Mouse (Mus musculus) G1E (cell line): ENCODE results near the gene Dnajc28. TPM values are rescaled to one million over a fixed set of nuclear protein-coding genes. Genes with fewer than 3 reads are reported as not detected.

ENCODE experiments used
- ATAC-seq: 2 replicates; pipeline ENCODE4 v1.8.0; 2016; ENCODE audit warnings: mild to moderate bottlenecking; ENCODE audit not compliant: insufficient number of reproducible peaks, poor library complexity, low FRiP score, severe bottlenecking; ENCODE audit errors: extremely low read depth
- DNase-seq: peaks from one replicate; pipeline ENCODE4 v3.0.0; 2012; ENCODE audit warnings: low spot score
- H3K27me3 ChIP-seq: 2 replicates; pipeline ENCODE4 v1.6.1; 2012; ENCODE audit warnings: mild to moderate bottlenecking, low read length, inconsistent platforms; ENCODE audit not compliant: insufficient read depth
- H3K36me3 ChIP-seq: replicated peaks from 2 replicates; pipeline ENCODE3; 2012; ENCODE audit warnings: mild to moderate bottlenecking, inconsistent platforms
- H3K4me1 ChIP-seq: 2 replicates; pipeline ENCODE4 v1.6.1; 2012; ENCODE audit warnings: low read depth, low read length, inconsistent platforms, mixed read lengths; ENCODE audit not compliant: insufficient read depth
- H3K4me3 ChIP-seq: 2 replicates; pipeline ENCODE4 v1.5.1; 2012; ENCODE audit warnings: low read depth, mild to moderate bottlenecking, inconsistent platforms, low read length, moderate library complexity, mixed read lengths
- H3K9me3 ChIP-seq: replicated peaks from 2 replicates; pipeline ENCODE4 v1.6.1; 2012; ENCODE audit warnings: inconsistent platforms
- CTCF ChIP-seq: IDR thresholded peaks from 2 replicates; pipeline ENCODE4 v1.5.1; 2012; ENCODE audit warnings: low read depth, low read length, inconsistent platforms, mixed read lengths
- GATA1 ChIP-seq: IDR thresholded peaks from 2 replicates; pipeline ENCODE4 v1.6.1; 2012; ENCODE audit warnings: borderline replicate concordance, low read length, inconsistent platforms, mixed read lengths
- GATA2 ChIP-seq: IDR thresholded peaks from 2 replicates; pipeline ENCODE4 v1.6.1; 2012; ENCODE audit warnings: low read depth, low read length, inconsistent platforms, borderline replicate concordance
- POLR2AphosphoS5 ChIP-seq: IDR thresholded peaks from 2 replicates; pipeline ENCODE4 v1.6.1; 2012; ENCODE audit warnings: low read depth, low read length, inconsistent platforms; ENCODE audit not compliant: insufficient replicate concordance
- TAL1 ChIP-seq: conservative IDR thresholded peaks from 2 replicates; pipeline ENCODE4 v1.6.1; 2012; ENCODE audit warnings: low read depth, low read length, inconsistent platforms, mixed read lengths
- polyA plus RNA-seq: library from polyadenylated mRNA; stranded (reverse); fragments of >175 nt; gene quantifications from 2 replicates; pipeline ENCODE4 v1.2.3, GENCODE M21; 2012
- total RNA-seq, 2 experiments: library from RNA; stranded (forward) in 1 of 2; stranded (reverse) in 1 of 2; fragments of 200-1000 nt in 1 of 2; fragments of >200 nt in 1 of 2; fragmentation: Nextera tagmentation in 1 of 2; gene quantifications; 2 replicates each; pipeline ENCODE4 v1.2.3; 2014 to 2017

Dnajc28 gene
- total and polyA plus RNA-seq, 3 experiments = 0.40 to 7.4 (median 4.6) TPM

DNA sequence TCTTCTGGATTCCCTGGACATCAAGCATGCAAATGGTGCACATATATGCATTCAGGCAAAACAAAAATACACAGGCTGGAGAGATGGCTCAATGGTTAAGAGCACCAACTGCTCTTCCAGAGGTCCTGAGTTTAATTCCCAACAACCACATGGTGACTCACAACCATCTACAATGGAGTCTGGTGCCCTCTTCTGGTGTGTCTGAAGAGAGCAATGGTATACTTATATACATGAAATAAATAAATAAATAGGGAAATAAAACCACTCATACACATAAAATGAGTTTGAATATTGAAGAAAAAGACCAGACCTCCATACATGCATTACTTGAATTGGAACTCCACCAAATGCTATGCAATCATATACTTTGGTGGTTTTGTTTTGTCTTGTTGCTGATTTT, 19.6 kb downstream of the Dnajc28 start:
- Histone ChIP-seq H3K9me3 (no peaks in the 10 kb centered on the region), H3K36me3 (peaks cover 10% of the 10 kb centered on the region), H3K27me3 (peaks cover 22% of the 10 kb centered on the region), H3K4me1 (peaks cover 37% of the 10 kb centered on the region), H3K4me3 (no peak overlapping the region)
- ATAC-seq = no peak
- DNase-seq = no peak
- TF ChIP-seq POLR2AphosphoS5 (no peak), TAL1 (no peak), GATA1 (no peak), CTCF (no peak), GATA2 (no peak)

DNA sequence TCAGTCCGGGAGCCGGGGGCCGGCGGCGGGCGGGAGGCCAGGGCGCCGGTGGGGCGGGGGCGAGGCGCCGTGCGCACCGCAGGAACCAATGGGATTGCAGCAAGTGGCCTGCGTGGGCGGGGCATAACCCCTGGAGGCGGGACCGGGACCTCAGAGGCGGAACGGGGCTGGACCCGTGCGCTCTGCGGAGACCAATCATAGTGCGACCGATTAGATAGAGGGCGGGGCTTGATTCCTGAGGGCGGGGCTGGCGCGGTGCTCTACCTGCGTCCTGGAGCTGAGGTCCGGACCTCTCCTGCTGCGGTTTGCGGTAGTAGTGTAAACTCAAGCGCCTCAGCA, 21.2 kb downstream of the Dnajc28 start, which contains the start of gene Tmem50b:
TSS of gene Tmem50b (minus strand) at position 129 of the 339 bp plus-strand sequence.
- DNase-seq = peak; percentile 99
- Histone ChIP-seq H3K9me3 (no peaks in the 10 kb centered on the region), H3K27me3 (peaks cover 15% of the 10 kb centered on the region), H3K4me3 (peak within 1 kb of the TSS; percentile 82), H3K36me3 (peaks cover 17% of the 10 kb centered on the region), H3K4me1 (peaks cover 53% of the 10 kb centered on the region)
- ATAC-seq = peak; percentile 99
- TF ChIP-seq TAL1 (no peak), GATA1 (no peak), POLR2AphosphoS5 (no peak), CTCF (no peak), GATA2 (no peak)

DNA sequence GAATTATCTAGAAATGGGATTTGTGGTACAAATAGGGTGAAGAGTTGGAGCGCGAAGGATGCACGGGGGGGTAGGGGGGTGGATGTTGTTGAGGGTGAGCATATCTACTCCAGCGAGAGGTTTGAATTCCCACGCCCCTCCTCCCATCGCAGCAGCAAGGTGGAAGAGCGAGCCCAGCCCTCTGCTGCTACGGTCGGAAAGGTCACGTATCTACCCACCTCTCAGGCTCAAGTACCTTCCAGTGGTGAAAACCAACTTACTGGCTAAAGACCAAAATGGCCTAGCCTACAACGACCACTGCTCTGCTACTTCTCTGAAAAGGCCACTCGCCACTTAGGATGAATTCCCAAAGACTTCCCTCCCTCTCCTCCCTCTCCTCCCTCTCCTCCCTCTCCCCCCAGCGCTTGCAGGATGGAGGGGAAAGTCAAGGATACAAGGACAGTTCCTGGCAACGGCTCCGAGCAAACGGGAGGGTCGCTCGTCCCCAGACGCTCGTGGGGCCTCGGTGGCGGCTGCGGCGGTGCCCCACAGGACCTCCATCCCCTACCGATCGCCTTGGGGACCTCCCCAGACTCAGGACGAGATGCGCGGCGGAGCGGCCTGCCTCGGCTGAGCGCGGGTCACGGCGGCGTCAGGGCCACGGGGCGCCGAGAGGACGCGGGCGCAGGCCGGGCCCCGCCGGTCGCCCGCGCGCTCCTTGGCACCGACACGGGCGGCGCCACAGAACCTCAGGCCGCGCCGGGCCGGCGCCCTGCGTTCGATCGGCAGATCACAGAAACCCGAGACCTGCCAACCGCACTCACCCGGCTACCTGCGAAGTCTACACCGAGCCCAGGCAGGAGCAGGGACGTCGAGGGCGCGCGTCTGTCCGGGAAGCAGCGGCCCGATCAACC, 21.8 kb downstream of the Dnajc28 start:
- TF ChIP-seq POLR2AphosphoS5 = no peak
- DNase-seq (peak; percentile 45), ATAC-seq (no peak)
- Histone ChIP-seq H3K27me3 (peaks cover 13% of the 10 kb centered on the region), H3K4me3 (peak overlapping the region; percentile 82), H3K4me1 (peaks cover 60% of the 10 kb centered on the region), H3K36me3 (peaks cover 23% of the 10 kb centered on the region), H3K9me3 (no peaks in the 10 kb centered on the region)

DNA sequence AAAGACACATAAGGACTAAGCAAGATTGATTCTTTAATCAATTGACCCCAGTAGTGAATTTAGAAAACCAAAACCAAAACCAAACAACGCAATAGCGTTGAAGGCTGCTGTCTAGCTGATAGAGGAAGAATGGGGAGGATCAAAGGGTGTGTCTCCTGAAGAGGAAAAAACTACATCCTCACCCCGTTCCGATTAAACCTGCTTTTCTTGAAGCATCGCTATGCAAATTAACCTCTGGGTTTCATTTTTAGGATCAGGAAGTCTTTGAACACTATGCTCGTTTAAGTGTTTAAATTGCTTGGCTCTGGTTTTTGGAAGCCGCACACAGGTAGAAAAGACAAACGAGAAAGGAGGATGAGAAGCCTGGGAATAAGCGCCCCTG, 22.4 kb downstream of the Dnajc28 start:
- Histone ChIP-seq H3K9me3 (no peaks in the 10 kb centered on the region), H3K4me3 (peak overlapping the region; percentile 82), H3K27me3 (peaks cover 6% of the 10 kb centered on the region), H3K4me1 (peaks cover 61% of the 10 kb centered on the region), H3K36me3 (peaks cover 30% of the 10 kb centered on the region)
- DNase-seq (peak; percentile 36), ATAC-seq (no peak)
- no peak for TF ChIP-seq TAL1
- TF ChIP-seq GATA1 = no peak
- no peak for TF ChIP-seq GATA2
- TF ChIP-seq CTCF = no peak
- TF ChIP-seq POLR2AphosphoS5 = no peak

DNA sequence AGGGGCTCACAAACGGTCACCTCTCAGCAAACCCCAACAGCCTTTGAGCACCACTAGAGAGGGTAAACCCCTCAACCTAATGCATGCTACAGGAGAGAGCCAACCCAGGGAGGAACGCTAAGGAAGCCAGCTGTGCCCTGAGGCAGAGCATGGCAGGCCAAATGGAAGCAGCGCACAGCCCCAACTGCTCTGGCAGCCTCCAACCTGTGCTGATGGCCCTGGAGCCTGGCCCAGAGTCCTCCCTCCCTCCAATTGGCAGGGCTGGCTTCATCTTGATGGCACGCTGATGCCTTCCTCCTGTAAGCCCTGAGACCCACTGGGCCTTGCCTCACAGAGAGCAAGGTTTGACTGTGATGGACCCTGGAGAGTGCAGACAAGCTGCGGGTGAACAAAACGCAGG, 23.8 kb downstream of the Dnajc28 start:
- H3K36me3 ChIP-seq = peaks cover 40% of the 10 kb centered on the region
- H3K4me1 ChIP-seq = peaks cover 59% of the 10 kb centered on the region
- H3K9me3 ChIP-seq = no peaks in the 10 kb centered on the region
- ATAC-seq = no peak
- peak overlapping the region; percentile 27; the same call in 1 of the 2 replicates for H3K4me3 ChIP-seq
- no peak for DNase-seq
- no peaks in the 10 kb centered on the region; the same call in 1 of the 2 replicates for H3K27me3 ChIP-seq
- TF ChIP-seq GATA2 = no peak
- no peak for TF ChIP-seq POLR2AphosphoS5
- no peak for TF ChIP-seq CTCF
- no peak for TF ChIP-seq TAL1
- no peak for TF ChIP-seq GATA1

DNA sequence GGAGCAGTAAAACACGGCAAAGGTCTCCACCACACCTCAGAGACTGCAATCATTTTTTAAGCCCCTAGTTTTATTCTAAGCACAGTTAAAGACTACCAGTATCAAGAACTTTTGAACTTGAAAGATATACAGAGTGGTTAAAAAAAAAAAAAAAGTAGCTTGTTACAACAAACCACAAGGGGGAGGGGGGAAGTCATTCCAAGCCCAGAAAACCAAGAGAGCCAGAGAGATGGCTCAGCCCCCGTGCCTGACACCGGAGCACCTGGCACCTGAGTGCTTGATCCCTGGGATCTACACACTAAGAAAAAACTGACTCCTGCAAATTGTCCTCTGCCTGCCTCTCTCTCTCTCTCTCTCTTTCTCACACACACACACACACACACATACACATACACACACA, 25.6 kb downstream of the Dnajc28 start:
- Histone ChIP-seq H3K4me1 (peaks cover 62% of the 10 kb centered on the region), H3K36me3 (peaks cover 48% of the 10 kb centered on the region), H3K9me3 (no peaks in the 10 kb centered on the region), H3K27me3 (no peaks in the 10 kb centered on the region; the same call in 1 of the 2 replicates), H3K4me3 (peak overlapping the region; percentile 48; the same call in 1 of the 2 replicates)
- TF ChIP-seq TAL1 = no peak
- TF ChIP-seq CTCF = no peak
- TF ChIP-seq GATA2 = no peak
- TF ChIP-seq GATA1 = no peak
- no peak for TF ChIP-seq POLR2AphosphoS5
- no peak for ATAC-seq
- DNase-seq = no peak
